Mouse (Mus musculus) frontal cortex, adult 2 months (tissue): ENCODE results near the gene Znrf2. TPM values are rescaled to one million over a fixed set of nuclear protein-coding genes. Genes with fewer than 3 reads are reported as not detected.

Experiments used
- DNase-seq, 2 experiments: peaks; one replicate each; pipeline ENCODE4 v3.0.0; 2022; ENCODE audit warnings: low spot score in 1 of 2; ENCODE audit errors: extremely low spot score in 1 of 2
- polyA plus RNA-seq: library from polyadenylated mRNA; depleted of rRNA; stranded (reverse); fragments of >200 nt; gene quantifications from 2 replicates; pipeline ENCODE4 v1.2.3, GENCODE M21; 2012

Gene Znrf2
- polyA plus RNA-seq, 1 experiment: 9.4 TPM

- no peak for DNase-seq
Measured at GRCm38 (mm10) chr6:54906053-54907040, 89.6 kb downstream of the Znrf2 start.

DNA sequence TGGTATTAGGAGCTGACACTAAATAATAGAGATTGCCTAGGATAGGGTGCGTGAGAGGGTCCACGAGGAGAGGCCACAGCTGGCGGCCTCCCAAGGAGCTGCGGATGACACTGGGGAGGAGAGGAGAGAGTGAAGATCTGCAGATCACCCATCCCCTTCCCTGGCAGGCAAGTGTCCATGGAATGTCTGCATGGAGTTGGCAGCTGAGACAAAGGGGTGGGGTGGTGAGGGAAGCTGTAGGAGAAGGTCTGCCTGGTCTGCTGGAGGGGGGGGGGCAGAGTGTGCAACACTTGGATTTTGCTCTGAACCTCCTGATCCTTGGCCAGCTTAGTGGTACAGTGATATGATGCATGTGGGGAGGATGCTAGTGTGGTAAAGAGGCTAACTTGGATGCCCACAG is 98.3 kb downstream of the Znrf2 start:
- DNase-seq: no peak

DNA sequence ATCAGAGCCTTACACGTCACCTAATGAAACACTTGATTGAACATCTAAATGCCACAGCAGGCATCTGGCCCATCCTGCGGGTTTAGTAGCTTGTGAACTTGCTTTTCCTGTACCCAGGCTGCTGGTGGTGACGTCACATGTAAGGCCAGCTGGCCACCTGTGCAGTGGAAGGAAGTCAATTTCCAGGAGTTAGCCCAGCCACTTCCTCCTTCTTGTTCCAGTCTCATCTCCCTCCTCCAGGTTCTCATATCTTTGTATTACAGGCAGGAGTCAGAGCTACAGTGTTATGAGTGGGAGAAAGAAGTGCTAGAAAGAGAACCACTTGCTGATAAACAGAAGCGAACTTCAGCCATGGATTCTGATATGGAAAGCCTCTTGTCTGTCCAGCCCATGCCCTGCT is 99.4 kb downstream of the Znrf2 start:
- DNase-seq: no peak

DNA sequence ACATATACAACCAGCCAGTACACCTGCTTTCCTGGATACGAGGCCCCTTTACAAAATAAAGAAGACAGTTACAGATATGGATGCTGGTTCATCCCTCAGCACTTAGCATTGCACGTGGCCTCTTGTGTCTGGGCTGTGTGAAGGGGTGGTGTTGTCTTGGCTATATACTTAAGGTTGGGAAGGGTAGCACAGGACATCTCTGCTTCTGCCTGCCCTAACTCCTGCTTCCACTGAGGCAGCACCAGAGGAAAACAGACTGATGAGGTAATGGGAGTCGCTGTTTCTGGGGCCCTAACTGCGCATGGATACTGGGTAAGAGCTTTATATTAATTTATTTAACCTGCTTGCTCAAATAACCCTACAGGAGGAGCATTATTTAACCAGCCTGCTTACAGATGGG is 100.2 kb downstream of the Znrf2 start:
- DNase-seq: no peak

GRCm38 (mm10) chr6:54917523-54917922 is 100.8 kb downstream of the Znrf2 start:
- peak in 1 of 2 experiments; percentile 60 for DNase-seq

DNA sequence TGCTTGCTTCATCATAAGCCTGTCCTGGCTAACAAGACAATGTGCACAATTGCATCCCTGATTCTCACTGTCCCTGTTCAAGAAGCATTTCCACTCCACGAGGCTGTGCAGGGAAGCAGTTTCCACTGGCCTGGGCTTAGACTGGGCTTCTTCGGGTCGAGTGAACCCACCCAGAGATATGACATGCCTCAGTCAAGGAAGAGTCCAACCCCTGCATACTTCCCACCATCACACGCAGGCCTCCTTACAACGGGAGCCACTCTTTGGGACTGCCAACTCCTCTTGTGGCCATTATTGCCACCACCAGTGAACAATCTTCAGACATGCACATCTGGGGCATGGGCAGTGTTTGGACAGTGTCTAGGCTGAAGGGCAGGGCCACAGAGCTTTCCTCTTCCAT is 101.8 kb downstream of the Znrf2 start:
- no peak for DNase-seq

DNA sequence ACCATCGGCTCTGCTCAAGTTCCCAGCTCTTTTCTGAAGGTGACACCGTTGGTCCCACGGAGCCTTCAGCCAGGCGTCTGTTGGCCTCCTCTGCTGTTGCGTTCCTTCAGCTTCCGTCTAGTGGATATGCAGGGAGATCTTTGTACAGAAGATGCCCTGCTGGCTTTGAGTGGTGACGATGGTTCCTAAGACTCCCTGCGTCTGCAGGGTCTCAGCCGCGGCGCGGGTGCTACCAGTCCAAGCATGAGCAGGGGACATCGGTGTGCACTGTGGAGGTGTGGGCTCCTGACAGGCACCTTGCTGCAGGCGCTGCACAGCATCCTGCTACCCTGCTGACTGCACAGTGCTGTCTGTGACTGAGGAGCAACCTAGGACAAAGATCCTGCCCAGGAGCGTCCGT is 107.8 kb downstream of the Znrf2 start:
- no peak for DNase-seq

- DNase-seq: no peak
Measured at GRCm38 (mm10) chr6:54925736-54926440, 109.2 kb downstream of the Znrf2 start.

DNA sequence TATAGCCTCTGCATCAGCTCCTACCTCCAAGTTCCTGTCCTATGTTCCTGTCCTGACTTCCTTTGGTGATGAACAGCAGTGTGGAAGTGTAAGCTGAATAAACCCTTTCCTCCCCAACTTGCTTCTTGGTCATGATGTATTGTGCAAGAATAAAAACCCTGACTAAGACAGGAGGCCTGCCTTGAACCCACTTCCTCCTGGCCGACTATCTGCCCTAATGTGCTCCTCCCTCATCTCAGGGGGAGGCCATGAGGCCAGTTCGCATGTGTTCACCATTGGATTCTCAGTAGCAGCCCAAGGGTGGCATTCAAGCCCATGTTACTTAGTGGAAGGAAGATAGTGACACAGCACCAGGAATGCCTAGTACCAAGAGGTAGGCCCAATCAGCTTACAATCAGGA is 110.2 kb downstream of the Znrf2 start:
- DNase-seq: no peak

DNA sequence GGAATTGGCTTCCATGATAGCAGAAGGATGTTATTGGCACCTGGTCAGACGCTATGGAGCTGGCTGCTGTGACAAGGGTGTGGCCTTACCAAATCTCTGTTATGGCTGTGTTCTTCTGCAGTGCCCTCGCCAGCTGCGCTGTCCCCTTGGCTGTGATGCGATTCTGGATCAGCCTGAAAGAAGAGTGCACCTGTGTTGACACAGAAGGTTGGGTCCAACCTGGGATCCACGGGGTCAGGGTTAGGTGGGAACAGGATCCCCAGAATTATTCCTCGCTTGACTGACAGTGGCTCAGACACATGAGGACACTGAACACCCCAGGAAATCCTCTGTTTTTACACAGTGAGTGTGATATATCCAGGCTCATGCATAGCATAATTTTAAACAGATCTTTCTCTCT is 111.2 kb downstream of the Znrf2 start:
- no peak for DNase-seq

DNA sequence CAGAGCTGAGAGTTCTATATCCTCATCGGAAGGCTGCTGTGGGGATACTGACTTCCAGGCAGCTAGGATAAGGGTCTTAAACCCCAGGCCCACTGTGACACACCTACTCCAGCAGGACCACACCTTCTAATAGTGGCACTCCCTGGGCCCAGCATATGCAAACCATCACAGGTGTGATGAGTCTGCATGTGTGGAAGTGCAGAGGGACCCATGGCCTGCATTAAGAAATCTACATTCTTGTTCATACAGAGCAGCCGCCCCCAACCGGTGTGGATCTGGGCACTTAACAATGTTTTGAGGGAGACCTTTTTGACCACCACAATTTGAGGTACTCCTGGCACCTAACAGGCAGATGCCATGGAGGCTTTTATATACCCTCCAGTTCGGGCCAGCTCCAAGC is 114.9 kb downstream of the Znrf2 start:
- DNase-seq: no peak

- DNase-seq: no peak
Measured at GRCm38 (mm10) chr6:54932526-54932925, 115.8 kb downstream of the Znrf2 start.

GRCm38 (mm10) chr6:54933216-54933615 is 116.5 kb downstream of the Znrf2 start:
- DNase-seq: no peak

DNA sequence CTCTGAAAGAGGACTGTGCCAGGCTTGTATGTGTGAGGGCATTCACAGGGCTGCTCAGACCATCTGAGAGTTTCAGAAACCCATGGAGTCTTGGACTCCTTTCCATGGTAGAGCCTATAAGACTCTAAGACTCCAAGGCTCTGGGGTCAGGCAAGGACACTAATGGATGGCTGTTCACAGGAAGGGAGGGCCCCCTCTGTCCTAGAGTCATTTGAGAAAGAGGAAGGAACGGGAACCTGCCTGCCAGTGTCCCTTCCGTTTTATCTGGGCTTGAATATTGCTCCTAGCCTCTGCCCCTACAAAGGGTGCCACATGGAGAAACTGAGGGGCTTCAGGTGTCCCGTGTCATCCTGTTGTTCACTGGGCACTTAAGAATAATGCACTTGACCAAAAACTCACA is 117.2 kb downstream of the Znrf2 start:
- DNase-seq: no peak

DNA sequence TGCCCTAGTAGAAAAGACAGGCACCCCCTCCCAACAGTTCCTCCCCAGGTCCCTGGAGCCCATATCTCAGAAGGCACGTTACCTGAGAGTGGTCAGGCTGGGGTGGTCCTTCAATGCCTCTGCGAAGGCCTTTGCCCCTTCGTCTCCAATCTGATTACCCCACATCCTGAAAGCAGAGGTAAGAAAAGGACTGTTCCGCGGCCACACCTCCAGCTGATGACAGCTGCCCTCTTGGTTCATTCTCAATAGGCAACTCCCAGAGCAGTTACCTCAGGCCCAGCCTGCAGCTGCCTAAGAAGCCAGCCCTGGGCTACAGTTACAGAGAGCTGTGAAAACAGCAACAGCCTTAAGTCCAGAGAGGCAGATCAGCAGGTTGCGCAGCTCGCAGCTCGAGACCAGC is 117.6 kb downstream of the Znrf2 start:
- DNase-seq: no peak

DNA sequence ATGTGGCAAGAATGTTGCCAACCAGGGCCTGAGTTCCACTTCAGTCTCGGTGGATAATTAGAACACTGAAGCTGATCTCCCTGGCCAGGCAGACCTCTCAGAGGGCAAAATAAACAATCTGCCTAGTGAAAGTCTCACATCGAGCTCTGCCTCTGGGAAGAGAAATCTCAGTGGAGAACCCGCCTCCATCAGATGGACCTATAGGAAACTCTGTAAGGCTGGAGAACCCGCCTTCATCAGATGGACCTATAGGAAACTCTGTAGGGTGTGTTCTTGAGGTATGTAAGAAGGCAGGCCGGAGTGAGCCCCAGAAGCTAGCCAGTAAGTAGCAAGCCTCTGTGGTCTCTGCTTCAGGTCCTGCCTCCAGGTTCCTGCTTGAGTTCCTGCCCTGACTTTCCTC is 118.2 kb downstream of the Znrf2 start:
- no peak for DNase-seq

DNA sequence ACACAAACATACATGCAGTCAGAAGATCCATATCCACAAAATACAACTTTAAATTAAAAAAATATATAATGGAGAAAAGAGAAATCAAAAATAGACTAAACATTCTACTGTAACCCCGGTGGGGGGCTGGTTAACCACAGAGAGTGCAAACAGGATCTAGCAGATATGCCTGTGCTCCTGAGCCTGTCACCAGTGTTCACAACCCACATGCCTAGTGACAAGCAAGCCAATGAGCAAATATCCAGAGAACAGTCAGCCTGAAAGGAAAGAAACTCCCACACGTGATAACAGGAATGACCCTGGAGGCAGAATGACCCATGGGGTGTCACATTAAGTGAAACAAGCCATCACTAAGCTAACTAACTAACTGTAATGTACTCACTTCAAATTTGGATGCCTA is 119.8 kb downstream of the Znrf2 start:
- DNase-seq: no peak

- no peak for DNase-seq
Measured at GRCm38 (mm10) chr6:54939631-54940030, 122.9 kb downstream of the Znrf2 start.

DNA sequence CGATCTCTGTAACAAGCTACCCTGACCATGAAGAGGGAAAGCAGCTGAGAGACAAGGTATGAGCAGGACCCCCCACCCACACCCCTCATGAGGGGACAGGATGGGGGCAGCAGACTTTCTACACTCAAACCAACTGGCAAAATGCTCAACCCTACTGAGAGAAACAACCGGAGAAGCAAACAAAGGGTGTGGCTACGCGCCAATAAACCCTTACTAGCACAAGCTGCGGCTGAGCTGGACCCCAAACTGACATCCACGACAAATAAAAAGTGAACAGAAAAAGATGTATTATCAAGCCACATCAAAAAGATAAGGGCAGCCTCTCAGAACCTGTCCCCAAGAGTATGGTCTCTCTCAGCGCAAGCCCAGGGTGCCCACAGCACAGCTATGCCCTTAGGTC is 123.4 kb downstream of the Znrf2 start:
- no peak for DNase-seq

DNA sequence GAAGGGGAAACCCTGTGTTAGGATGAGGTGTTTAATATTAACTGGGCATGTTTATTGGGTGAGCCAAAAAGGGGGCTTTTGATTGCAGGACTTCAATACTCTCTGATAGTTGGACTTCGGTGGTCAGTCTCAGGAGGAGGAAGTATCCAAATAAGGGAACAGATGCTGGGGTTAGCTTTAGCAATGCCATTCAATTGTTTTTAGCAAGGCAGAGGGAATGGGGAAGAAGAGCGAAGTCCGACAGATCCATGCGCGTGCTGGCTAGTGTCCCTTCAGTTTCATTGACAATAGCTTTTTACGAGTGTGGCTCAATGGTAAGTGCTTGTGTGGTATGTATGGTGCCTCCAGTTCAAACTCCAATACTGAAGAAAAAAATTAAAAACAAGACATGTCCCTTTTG is 124.4 kb downstream of the Znrf2 start:
- no peak for DNase-seq
